Mouse (Mus musculus) CH12.LX (cell line): ENCODE measurements at regions not wholly inside any gene's neighbourhood (a gene's known extent, or its start where the extent isn't known, plus 50 kb on each side); places are given as distances from the start of the nearest gene placed in this dataset.

Experiments used
- DNase-seq: peaks from one replicate; pipeline ENCODE4 v3.0.0-alpha.2; 2013; ENCODE audit errors: extremely low read depth
- H3K27ac ChIP-seq: 2 replicates; pipeline ENCODE4 v1.5.1; 2012; ENCODE audit warnings: low read depth, mild to moderate bottlenecking, control low read depth, moderate library complexity; ENCODE audit not compliant: insufficient read depth
- H3K27me3 ChIP-seq: replicated peaks from 2 replicates; pipeline ENCODE3; 2012; ENCODE audit warnings: inconsistent platforms
- H3K36me3 ChIP-seq, 2 experiments: replicated peaks in 1 of 2; 2 replicates each; pipeline versions ENCODE3 to v1.6.1; 2012; ENCODE audit warnings: inconsistent platforms in 1 of 2, low read length in 1 of 2, mild to moderate bottlenecking in 1 of 2, mixed read lengths in 1 of 2, moderate library complexity in 1 of 2; ENCODE audit not compliant: control insufficient read depth in 1 of 2, insufficient read depth in 1 of 2
- H3K4me1 ChIP-seq, 2 experiments: 2 replicates each; pipeline ENCODE4 v1.6.1; 2012; ENCODE audit warnings: inconsistent platforms in 1 of 2, moderate library complexity in 1 of 2; ENCODE audit not compliant: insufficient read depth in 2 of 2, control insufficient read depth in 1 of 2
- H3K4me2 ChIP-seq: 2 replicates; pipeline ENCODE4 v1.6.1; 2012; ENCODE audit warnings: low read depth, mild to moderate bottlenecking, control low read depth; ENCODE audit not compliant: poor library complexity, insufficient read depth, severe bottlenecking
- H3K4me3 ChIP-seq, 3 experiments: fragments of 150-350 bp in 1 of 3; sonication (generic) in 1 of 3; replicated peaks in 1 of 3; 2 replicates each; pipeline versions ENCODE3 to v1.5.1; 2011 to 2012; ENCODE audit warnings: low read depth in 2 of 3, low read length in 2 of 3, mild to moderate bottlenecking in 2 of 3, moderate library complexity in 2 of 3, control low read depth in 1 of 3, improper control_type of control experiment in 1 of 3, inconsistent platforms in 1 of 3, mixed read lengths in 1 of 3; ENCODE audit not compliant: poor library complexity in 1 of 3
- H3K79me2 ChIP-seq: replicated peaks from 2 replicates; pipeline ENCODE4 v1.6.1; 2012; ENCODE audit warnings: mild to moderate bottlenecking, moderate library complexity; ENCODE audit not compliant: control insufficient read depth, poor library complexity, insufficient read depth, severe bottlenecking; ENCODE audit errors: extremely low read depth
- H3K9ac ChIP-seq: 2 replicates; pipeline ENCODE4 v1.6.1; 2012; ENCODE audit warnings: low read depth, mild to moderate bottlenecking, control low read depth, moderate library complexity; ENCODE audit not compliant: insufficient read depth
- H3K9me3 ChIP-seq: replicated peaks from 2 replicates; pipeline ENCODE3; 2012; ENCODE audit warnings: low read length, inconsistent platforms, mixed read lengths
- BHLHE40 ChIP-seq: IDR thresholded peaks from 2 replicates; pipeline ENCODE4 v1.6.1; 2011; ENCODE audit warnings: mild to moderate bottlenecking, low read depth, low read length, improper control_type of control experiment
- ELF1 ChIP-seq: IDR thresholded peaks from 2 replicates; pipeline ENCODE4 v1.6.1; 2014; ENCODE audit warnings: low read depth, mild to moderate bottlenecking, inconsistent platforms, low read length, improper control_type of control experiment
- EP300 ChIP-seq: IDR thresholded peaks from 2 replicates; pipeline ENCODE4 v1.6.1; 2011; ENCODE audit warnings: low read length, improper control_type of control experiment
- ETS1 ChIP-seq: conservative IDR thresholded peaks from 2 replicates; pipeline ENCODE4 v1.6.1; 2012; ENCODE audit warnings: low read depth, mild to moderate bottlenecking, inconsistent platforms, low read length, improper control_type of control experiment, moderate library complexity
- HCFC1 ChIP-seq: IDR thresholded peaks from 2 replicates; pipeline ENCODE4 v1.6.1; 2012; ENCODE audit warnings: low read depth, mild to moderate bottlenecking, inconsistent platforms, low read length, improper control_type of control experiment
- JUN ChIP-seq: IDR thresholded peaks from 2 replicates; pipeline ENCODE4 v1.6.1; 2011; ENCODE audit warnings: low read depth, mild to moderate bottlenecking, low read length, improper control_type of control experiment, moderate library complexity; ENCODE audit not compliant: insufficient read depth
- JUND ChIP-seq: conservative IDR thresholded peaks from 2 replicates; pipeline ENCODE4 v1.6.1; 2011; ENCODE audit warnings: low read depth, low read length, improper control_type of control experiment
- KAT2A ChIP-seq: IDR thresholded peaks from 2 replicates; pipeline ENCODE4 v1.6.1; 2012; ENCODE audit warnings: low read length, improper control_type of control experiment, inconsistent platforms; ENCODE audit not compliant: insufficient replicate concordance
- MAFK ChIP-seq: IDR thresholded peaks from 2 replicates; pipeline ENCODE4 v1.6.1; 2011; ENCODE audit warnings: low read length, improper control_type of control experiment; ENCODE audit not compliant: insufficient replicate concordance
- MAX ChIP-seq: IDR thresholded peaks from 2 replicates; pipeline ENCODE4 v1.6.1; 2011; ENCODE audit warnings: low read length, improper control_type of control experiment
- MAZ ChIP-seq: IDR thresholded peaks from 2 replicates; pipeline ENCODE4 v1.6.1; 2012; ENCODE audit warnings: low read depth, mild to moderate bottlenecking, inconsistent platforms, low read length, improper control_type of control experiment, moderate library complexity
- MEF2A ChIP-seq: IDR thresholded peaks from 2 replicates; pipeline ENCODE4 v1.6.1; 2014; ENCODE audit warnings: low read depth, mild to moderate bottlenecking, inconsistent platforms, low read length, improper control_type of control experiment, borderline replicate concordance
- MXI1 ChIP-seq: IDR thresholded peaks from 2 replicates; pipeline ENCODE4 v1.6.1; 2011; ENCODE audit warnings: mild to moderate bottlenecking, low read depth, low read length, improper control_type of control experiment
- MYC ChIP-seq: IDR thresholded peaks from 2 replicates; pipeline ENCODE4 v1.6.1; 2011; ENCODE audit warnings: low read depth, mild to moderate bottlenecking, improper control_type of control experiment, low read length
- NRF1 ChIP-seq: IDR thresholded peaks from 2 replicates; pipeline ENCODE4 v1.6.1; 2014; ENCODE audit warnings: low read depth, mild to moderate bottlenecking, inconsistent platforms, low read length, improper control_type of control experiment, moderate library complexity
- POLR2AphosphoS2 ChIP-seq: IDR thresholded peaks from 2 replicates; pipeline ENCODE4 v1.6.1; 2011; ENCODE audit warnings: low read depth, low read length, improper control_type of control experiment
- RAD21 ChIP-seq: IDR thresholded peaks from 2 replicates; pipeline ENCODE4 v1.6.1; 2011; ENCODE audit warnings: low read depth, mild to moderate bottlenecking, low read length, improper control_type of control experiment, moderate library complexity
- SIN3A ChIP-seq: IDR thresholded peaks from 2 replicates; pipeline ENCODE4 v1.6.1; 2012; ENCODE audit warnings: low read length, improper control_type of control experiment, inconsistent platforms
- SMC3 ChIP-seq: IDR thresholded peaks from 2 replicates; pipeline ENCODE4 v1.6.1; 2011; ENCODE audit warnings: low read depth, low read length, improper control_type of control experiment
- TCF12 ChIP-seq: IDR thresholded peaks from 2 replicates; pipeline ENCODE4 v1.6.1; 2014; ENCODE audit warnings: low read depth, mild to moderate bottlenecking, inconsistent platforms, low read length, improper control_type of control experiment
- UBTF ChIP-seq: IDR thresholded peaks from 2 replicates; pipeline ENCODE4 v1.6.1; 2012; ENCODE audit warnings: low read depth, mild to moderate bottlenecking, inconsistent platforms, low read length, improper control_type of control experiment, moderate library complexity
- USF1 ChIP-seq: IDR thresholded peaks from 2 replicates; pipeline ENCODE4 v1.6.1; 2014; ENCODE audit warnings: low read depth, mild to moderate bottlenecking, inconsistent platforms, low read length, improper control_type of control experiment
- ZMIZ1 ChIP-seq: IDR thresholded peaks from 2 replicates; pipeline ENCODE4 v1.6.1; 2012; ENCODE audit warnings: low read depth, mild to moderate bottlenecking, inconsistent platforms, low read length, improper control_type of control experiment
- ZNF384 ChIP-seq: IDR thresholded peaks from 2 replicates; pipeline ENCODE4 v1.6.1; 2012; ENCODE audit warnings: low read depth, low read length, improper control_type of control experiment, inconsistent platforms
- dilution Hi-C: fragments of 300-500 bp; cut with MboI; formaldehyde crosslinking; loops from 2 replicates; pipeline ENCODE4 v1.14.3; 2020; ENCODE audit warnings: low sequenced_read_pairs; ENCODE audit not compliant: extremely low pct_unique_long_range_greater_than_20kb, extremely low pct_ligation_motif_present
- in situ Hi-C: fragments of 300-500 bp; cut with MboI; formaldehyde crosslinking; loops from 3 replicates; pipeline ENCODE4 v1.14.3; 2019; ENCODE audit warnings: low sequenced_read_pairs, low pct_ligation_motif_present, low pct_unique_long_range_greater_than_20kb, mixed read lengths

GRCm38 (mm10) chr11:6952787-6953186, 110.5 kb upstream of the Adcy1 start:
- Histone ChIP-seq H3K36me3 (no peaks in the 10 kb centered on the region), H3K9ac (no peak overlapping the region), H3K4me1 (no peaks in the 10 kb centered on the region), H3K4me3 (no peak overlapping the region), H3K27me3 (peaks cover 60% of the 10 kb centered on the region), H3K27ac (no peak overlapping the region), H3K79me2 (no peaks in the 10 kb centered on the region), H3K9me3 (no peaks in the 10 kb centered on the region), H3K4me2 (no peak overlapping the region)
- no peak for DNase-seq
- dilution Hi-C loops: no loop called here
- in situ Hi-C loops: no loop called here
- no peak for TF ChIP-seq ZMIZ1
- TF ChIP-seq EP300: no peak
- TF ChIP-seq MYC: no peak
- no peak for TF ChIP-seq MXI1
- TF ChIP-seq MAX: no peak
- no peak for TF ChIP-seq JUND
- no peak for TF ChIP-seq NRF1
- no peak for TF ChIP-seq UBTF
- TF ChIP-seq MAZ: no peak
- TF ChIP-seq POLR2AphosphoS2: no peak
- TF ChIP-seq USF1: no peak
- TF ChIP-seq ETS1: no peak
- no peak for TF ChIP-seq MAFK
- TF ChIP-seq HCFC1: no peak
- no peak for TF ChIP-seq ZNF384
- TF ChIP-seq TCF12: no peak
- no peak for TF ChIP-seq JUN

- Histone ChIP-seq H3K27ac (no peak overlapping the region), H3K27me3 (peaks cover 59% of the 10 kb centered on the region), H3K9ac (no peak overlapping the region), H3K4me2 (no peak overlapping the region), H3K9me3 (no peaks in the 10 kb centered on the region), H3K36me3 (no peaks in the 10 kb centered on the region), H3K79me2 (no peaks in the 10 kb centered on the region), H3K4me3 (no peak overlapping the region), H3K4me1 (no peaks in the 10 kb centered on the region)
- in situ Hi-C loops (no loop called here), dilution Hi-C loops (no loop called here)
- DNase-seq: no peak
- TF ChIP-seq HCFC1 (no peak), SMC3 (no peak), EP300 (no peak), UBTF (no peak), ELF1 (no peak), RAD21 (no peak), JUND (no peak), ETS1 (no peak), POLR2AphosphoS2 (no peak), KAT2A (no peak), BHLHE40 (no peak), MEF2A (no peak), MYC (no peak), MXI1 (no peak), SIN3A (no peak)
These were observed 111.9 kb upstream of the Adcy1 start for GRCm38 (mm10) chr11:6951361-6951760.
